Comparison of ENCODE assay signal across 8 mouse cellular contexts in genomic region chr1:79775927-79776458, GRCm38 (mm10). TPM values are rescaled to one million over a fixed set of nuclear protein-coding genes. Genes with fewer than 3 reads are reported as not detected.
DNase-seq lines count a peak whose midpoint lies in the region; ATAC-seq and TF ChIP-seq lines count a peak whose summit lies in the region.

Mrpl44 (plus strand) TSS chr1:79776018.
Wdfy1 (minus strand) TSS chr1:79776143.

- no peaks in the 10 kb centered on the region for H3K79me2 ChIP-seq in heart, adult 2 months (replicated peaks; ENCODE audit: control insufficient read depth, insufficient read depth, low read length)

- H3K9me3 ChIP-seq in embryonic facial prominence, embryonic 14.5 days (ENCODE audit: control insufficient read depth, low read length), result no peaks in the 10 kb centered on the region
- no peaks in the 10 kb centered on the region for H3K9me3 ChIP-seq in limb, embryonic 13.5 days
- H3K9me3 ChIP-seq in midbrain, embryonic 16.5 days (replicated peaks; ENCODE audit: control insufficient read depth, low read length, poor library complexity, severe bottlenecking), result no peaks in the 10 kb centered on the region

- peak; percentile 100 for ATAC-seq in embryonic facial prominence, embryonic 14.5 days (ENCODE audit: low read depth)
- ATAC-seq in limb, embryonic 13.5 days (ENCODE audit: low FRiP score, low read depth), result peak; percentile 98
- peak; percentile 100 for ATAC-seq in midbrain, embryonic 16.5 days

- no peaks in the 10 kb centered on the region for H3K27me3 ChIP-seq in embryonic facial prominence, embryonic 14.5 days (replicated peaks; ENCODE audit: control insufficient read depth, insufficient read depth, low read length)
- H3K27me3 ChIP-seq in heart, adult 2 months (ENCODE audit: control insufficient read depth, insufficient read depth, low read length), result no peaks in the 10 kb centered on the region
- H3K27me3 ChIP-seq in limb, embryonic 13.5 days, result no peaks in the 10 kb centered on the region
- H3K27me3 ChIP-seq in midbrain, embryonic 16.5 days (ENCODE audit: control insufficient read depth, insufficient read depth, low read depth, low read length), result no peaks in the 10 kb centered on the region

- peaks cover 31% of the 10 kb centered on the region for H3K36me3 ChIP-seq in embryonic facial prominence, embryonic 14.5 days (ENCODE audit: control insufficient read depth, insufficient read depth, low read length)
- H3K36me3 ChIP-seq in heart, adult 2 months (ENCODE audit: control insufficient read depth, insufficient read depth, low read length), result peaks cover 4% of the 10 kb centered on the region
- peaks cover 31% of the 10 kb centered on the region for H3K36me3 ChIP-seq in limb, embryonic 13.5 days
- H3K36me3 ChIP-seq in midbrain, embryonic 16.5 days (ENCODE audit: control insufficient read depth, insufficient read depth, low read length), result peaks cover 16% of the 10 kb centered on the region

- peak within 1 kb of the TSS; percentile 93 for H3K9ac ChIP-seq in embryonic facial prominence, embryonic 14.5 days (ENCODE audit: low read depth, low read length)
- peak within 1 kb of the TSS; percentile 91 for H3K9ac ChIP-seq in heart, adult 2 months (ENCODE audit: low read depth, low read length)
- H3K9ac ChIP-seq in limb, embryonic 13.5 days, result peak within 1 kb of the TSS; percentile 88
- H3K9ac ChIP-seq in midbrain, embryonic 16.5 days (ENCODE audit: low read depth, low read length), result peak within 1 kb of the TSS; percentile 87

- intact Hi-C loops in heart, adult 2 months (cut with DNase I), result loop anchor here (2.0 to 5.0 kb wide), 3 partner anchors 13 to 1287 kb away; partner anchors contain the start of gene Farsb

- H3K27ac ChIP-seq in embryonic facial prominence, embryonic 14.5 days (replicated peaks; ENCODE audit: low read depth, low read length), result peak within 1 kb of the TSS; percentile 83
- peak within 1 kb of the TSS; percentile 76 for H3K27ac ChIP-seq in heart, adult 2 months
- peak within 1 kb of the TSS; percentile 80 for H3K27ac ChIP-seq in limb, embryonic 13.5 days
- H3K27ac ChIP-seq in midbrain, embryonic 16.5 days (ENCODE audit: low read length), result peak within 1 kb of the TSS; percentile 88

- peak; percentile 32; the same call in 1 of the 2 replicates for TF ChIP-seq CTCF in heart, adult 2 months (IDR thresholded peaks at IDR 0.05)

- WGBS in embryonic facial prominence, embryonic 14.5 days, result under 1% methylated on average over 36 of the region's 38 CpGs
- WGBS in heart, adult 2 months, result under 1% methylated on average over 38 of the region's 38 CpGs
- under 1% methylated on average over 38 of the region's 38 CpGs for WGBS in limb, embryonic 13.5 days
- WGBS in midbrain, embryonic 16.5 days, result under 1% methylated on average over 38 of the region's 38 CpGs

- H3K4me3 ChIP-seq in embryonic facial prominence, embryonic 14.5 days (ENCODE audit: low read depth, low read length), result peak within 1 kb of the TSS; percentile 95
- peak within 1 kb of the TSS; percentile 85 for H3K4me3 ChIP-seq in heart, adult 2 months
- peak within 1 kb of the TSS; percentile 74 for H3K4me3 ChIP-seq in limb, embryonic 13.5 days
- H3K4me3 ChIP-seq in midbrain, embryonic 16.5 days (ENCODE audit: low read depth, low read length), result peak within 1 kb of the TSS; percentile 65

- 0 out of 2 replicates have a peak, but pooled peaks cover 3% of the 10 kb centered on the region for H3K4me1 ChIP-seq in embryonic facial prominence, embryonic 14.5 days (ENCODE audit: control insufficient read depth, insufficient read depth, low read length)
- no peaks in the 10 kb centered on the region for H3K4me1 ChIP-seq in heart, adult 2 months (ENCODE audit: control insufficient read depth, insufficient read depth, low read length)
- peaks cover 10% of the 10 kb centered on the region; the same call in 1 of the 2 replicates for H3K4me1 ChIP-seq in limb, embryonic 13.5 days
- peaks cover 4% of the 10 kb centered on the region for H3K4me1 ChIP-seq in midbrain, embryonic 16.5 days (ENCODE audit: control insufficient read depth, insufficient read depth, low read length)

- H3K4me2 ChIP-seq in embryonic facial prominence, embryonic 14.5 days (ENCODE audit: low read depth, low read length), result peak within 1 kb of the TSS; percentile 66
- peak within 1 kb of the TSS; percentile 63 for H3K4me2 ChIP-seq in limb, embryonic 13.5 days (replicated peaks)
- H3K4me2 ChIP-seq in midbrain, embryonic 16.5 days (ENCODE audit: low read length), result peak within 1 kb of the TSS; percentile 58

- peak; percentile 75 for TF ChIP-seq POLR2A in heart, adult 2 months (IDR thresholded peaks at IDR 0.05; ENCODE audit: insufficient read depth, low read depth, low read length)

- peak; percentile 91 for TF ChIP-seq EP300 in heart, adult 2 months (IDR thresholded peaks at IDR 0.05; ENCODE audit: insufficient read depth, low read depth, low read length)

- peak; percentile 97 for DNase-seq in 3T3-L1 (ENCODE audit: low read depth, low spot score)
- DNase-seq in adrenal gland, postnatal 4 days (ENCODE audit: low spot score in 2 of 2), result peak; percentile 95 to 98
- DNase-seq in embryonic facial prominence, embryonic 14.5 days (ENCODE audit: low spot score), result peak; percentile 97
- DNase-seq in heart, adult 2 months, result peak; percentile 97 to 100
- DNase-seq in kidney, adult 8-10 months, result peak; percentile 97 to 99
- DNase-seq in spleen, postnatal 10 days (ENCODE audit: low spot score in 2 of 2), result peak; percentile 94 to 96

RNA-seq across cellular contexts. Expression of gene Mrpl44, which starts in this region (rescaled TPM):
- 10 to 100 TPM; 59.6 to 65.1 TPM for total RNA-seq in adrenal gland, postnatal 4 days (2021)
- polyA plus RNA-seq in embryonic facial prominence, embryonic 14.5 days (2014; fragmentation: Nextera tagmentation; extraction: Ambion mirVana), result 37.4 and 43.4 TPM in 2 replicates
- total RNA-seq in heart, adult 2 months (2021), result 10 to 100 TPM; 61.5 to 66.6 TPM
- 29.4 and 34.1 TPM in 2 replicates for polyA plus RNA-seq in heart, adult 2 months (2012; rRNA removed)
- polyA plus RNA-seq in limb, embryonic 13.5 days (2015; fragmentation: Nextera tagmentation; extraction: Ambion mirVana), result 42.1 and 45.0 TPM in 2 replicates
- polyA plus RNA-seq in midbrain, embryonic 16.5 days (2015; fragmentation: Nextera tagmentation; extraction: Ambion mirVana), result 41.8 and 42.9 TPM in 2 replicates

RNA-seq across cellular contexts. Expression of gene Wdfy1, which starts in this region (rescaled TPM):
- total RNA-seq in adrenal gland, postnatal 4 days (2021), result 10 to 100 TPM; 46.4 TPM
- polyA plus RNA-seq in embryonic facial prominence, embryonic 14.5 days (2014; fragmentation: Nextera tagmentation; extraction: Ambion mirVana), result 42.6 and 45.4 TPM in 2 replicates
- 10 to 100 TPM; 14.0 to 14.9 TPM for total RNA-seq in heart, adult 2 months (2021)
- 15.8 and 23.5 TPM in 2 replicates for polyA plus RNA-seq in heart, adult 2 months (2012; rRNA removed)
- polyA plus RNA-seq in limb, embryonic 13.5 days (2015; fragmentation: Nextera tagmentation; extraction: Ambion mirVana), result 39.1 and 40.3 TPM in 2 replicates
- polyA plus RNA-seq in midbrain, embryonic 16.5 days (2015; fragmentation: Nextera tagmentation; extraction: Ambion mirVana), result 137 and 149 TPM in 2 replicates

Comparison
In these comparisons a context has a peak if more than half of its experiments do, and no peak if none do; other contexts are left out.
1. Peak in every context shown above with its lines: DNase-seq, ATAC-seq, H3K4me3 ChIP-seq and H3K27ac ChIP-seq.